Mouse (Mus musculus): ENCODE results near the gene Mafk. TPM values are rescaled to one million over a fixed set of nuclear protein-coding genes. Genes with fewer than 3 reads are reported as not detected.

Gene Mafk
- polyA plus RNA-seq, 1 experiment from 2014 or later = 19.4 TPM

- Histone ChIP-seq H3K36me3 (ENCODE audit: control insufficient read depth, insufficient read depth, low read length) (peaks cover 21% of the 10 kb centered on the region), H3K4me2 (replicated peaks; ENCODE audit: low read depth) (no peak overlapping the region), H3K27me3 (ENCODE audit: control insufficient read depth, insufficient read depth, low read length) (no peaks in the 10 kb centered on the region), H3K27ac (replicated peaks) (no peak overlapping the region), H3K9ac (ENCODE audit: low read length) (no peak overlapping the region), H3K9me3 (ENCODE audit: control insufficient read depth, low read length) (no peaks in the 10 kb centered on the region), H3K4me3 (ENCODE audit: low read depth, low read length) (no peak overlapping the region), H3K4me1 (replicated peaks; ENCODE audit: control insufficient read depth, insufficient read depth) (peaks cover 13% of the 10 kb centered on the region)
- DNase-seq (ENCODE audit: low spot score) = no peak
- 93% methylated on average over 10 of the region's 10 CpGs for WGBS
- ATAC-seq (ENCODE audit: low FRiP score, low TSS enrichment) = no peak
- TF ChIP-seq CTCF (IDR thresholded peaks at IDR 0.05; ENCODE audit: low read depth) = no peak
These were observed 10.6 kb downstream of the Mafk start for GRCm38 (mm10) chr5:139801880-139802279.

- TF ChIP-seq EP300 (optimal IDR thresholded peaks at IDR 0.05) (no peak), CTCF (IDR thresholded peaks at IDR 0.05; ENCODE audit: low read depth) (no peak)
- WGBS = 73% methylated on average over 8 of the region's 8 CpGs
- Histone ChIP-seq H3K4me1 (replicated peaks; ENCODE audit: control insufficient read depth, insufficient read depth) (peaks cover 2% of the 10 kb centered on the region; the same call in 1 of the 2 replicates), H3K9ac (ENCODE audit: low read length) (no peak overlapping the region), H3K9me3 (ENCODE audit: control insufficient read depth, low read length) (no peaks in the 10 kb centered on the region), H3K4me3 (ENCODE audit: low read depth, low read length) (no peak overlapping the region), H3K27ac (replicated peaks) (no peak overlapping the region), H3K4me2 (replicated peaks; ENCODE audit: low read depth) (no peak overlapping the region), H3K27me3 (ENCODE audit: control insufficient read depth, insufficient read depth, low read length) (no peaks in the 10 kb centered on the region), H3K36me3 (ENCODE audit: control insufficient read depth, insufficient read depth, low read length) (peaks cover 21% of the 10 kb centered on the region)
- DNase-seq (ENCODE audit: low spot score) (no peak), ATAC-seq (ENCODE audit: low FRiP score, low TSS enrichment) (peak; percentile 3; the same call in 1 of the 2 replicates)
These were observed 11.9 kb downstream of the Mafk start for GRCm38 (mm10) chr5:139803165-139803564.

- Histone ChIP-seq H3K9me3 (ENCODE audit: control insufficient read depth, low read length) (no peaks in the 10 kb centered on the region), H3K4me1 (replicated peaks; ENCODE audit: control insufficient read depth, insufficient read depth) (0 out of 2 replicates have a peak, but pooled peaks cover 2% of the 10 kb centered on the region), H3K36me3 (ENCODE audit: control insufficient read depth, insufficient read depth, low read length) (peaks cover 21% of the 10 kb centered on the region), H3K9ac (ENCODE audit: low read length) (0 out of 2 replicates have a peak overlapping the region, but pooled peaks have one; percentile 43), H3K27me3 (ENCODE audit: control insufficient read depth, insufficient read depth, low read length) (no peaks in the 10 kb centered on the region), H3K4me3 (ENCODE audit: low read depth, low read length) (no peak overlapping the region), H3K4me2 (replicated peaks; ENCODE audit: low read depth) (no peak overlapping the region), H3K27ac (replicated peaks) (peak overlapping the region; percentile 5; the same call in 1 of the 2 replicates)
- peak; percentile 84 for DNase-seq (ENCODE audit: low spot score)
- TF ChIP-seq CTCF (IDR thresholded peaks at IDR 0.05; ENCODE audit: low read depth) = peak; percentile 62; the same call in 1 of the 2 replicates
- TF ChIP-seq EP300 (optimal IDR thresholded peaks at IDR 0.05) = no peak
- 8% methylated on average over 12 of the region's 12 CpGs for WGBS
- ATAC-seq (ENCODE audit: low FRiP score, low TSS enrichment) = peak; percentile 31
These were observed 12.3 kb downstream of the Mafk start for GRCm38 (mm10) chr5:139803601-139804102.

- DNase-seq (ENCODE audit: low spot score) (peak; percentile 72), ATAC-seq (ENCODE audit: low FRiP score, low TSS enrichment) (peak; percentile 70)
- Histone ChIP-seq H3K27ac (replicated peaks) (peak overlapping the region; percentile 5; the same call in 1 of the 2 replicates), H3K36me3 (ENCODE audit: control insufficient read depth, insufficient read depth, low read length) (peaks cover 20% of the 10 kb centered on the region), H3K9me3 (ENCODE audit: control insufficient read depth, low read length) (no peaks in the 10 kb centered on the region), H3K4me3 (ENCODE audit: low read depth, low read length) (no peak overlapping the region), H3K9ac (ENCODE audit: low read length) (no peak overlapping the region), H3K27me3 (ENCODE audit: control insufficient read depth, insufficient read depth, low read length) (no peaks in the 10 kb centered on the region), H3K4me2 (replicated peaks; ENCODE audit: low read depth) (no peak overlapping the region), H3K4me1 (replicated peaks; ENCODE audit: control insufficient read depth, insufficient read depth) (0 out of 2 replicates have a peak, but pooled peaks cover 2% of the 10 kb centered on the region)
- peak; percentile 51 for TF ChIP-seq CTCF (IDR thresholded peaks at IDR 0.05; ENCODE audit: low read depth)
- no peak for TF ChIP-seq EP300 (optimal IDR thresholded peaks at IDR 0.05)
- 10% methylated on average over 6 of the region's 6 CpGs for WGBS
These were observed 12.8 kb downstream of the Mafk start for GRCm38 (mm10) chr5:139804107-139804551.

- no peaks in the 10 kb centered on the region for H3K27me3 ChIP-seq (ENCODE audit: control insufficient read depth, insufficient read depth, low read length)
- no peak for TF ChIP-seq CTCF (IDR thresholded peaks at IDR 0.05; ENCODE audit: low read depth)
- TF ChIP-seq EP300 (optimal IDR thresholded peaks at IDR 0.05) = no peak
- peaks cover 15% of the 10 kb centered on the region for H3K36me3 ChIP-seq (ENCODE audit: control insufficient read depth, insufficient read depth, low read length)
- H3K27ac ChIP-seq (replicated peaks) = peak overlapping the region; percentile 5; the same call in 1 of the 2 replicates
- DNase-seq (ENCODE audit: low spot score) (peak; percentile 37), ATAC-seq (ENCODE audit: low FRiP score, low TSS enrichment) (peak; percentile 21; the same call in 1 of the 2 replicates)
- 0 out of 2 replicates have a peak, but pooled peaks cover 2% of the 10 kb centered on the region for H3K4me1 ChIP-seq (replicated peaks; ENCODE audit: control insufficient read depth, insufficient read depth)
- 76% methylated on average over 11 of the region's 11 CpGs for WGBS
- H3K4me3 ChIP-seq (ENCODE audit: low read depth, low read length) = no peak overlapping the region
- H3K9ac ChIP-seq (ENCODE audit: low read length) = no peak overlapping the region
- H3K9me3 ChIP-seq (ENCODE audit: control insufficient read depth, low read length) = no peaks in the 10 kb centered on the region
- no peak overlapping the region for H3K4me2 ChIP-seq (replicated peaks; ENCODE audit: low read depth)
These were observed 13.3 kb downstream of the Mafk start for GRCm38 (mm10) chr5:139804573-139805111.

- Histone ChIP-seq H3K9me3 (ENCODE audit: control insufficient read depth, low read length) (no peaks in the 10 kb centered on the region), H3K9ac (ENCODE audit: low read length) (no peak overlapping the region), H3K4me3 (ENCODE audit: low read depth, low read length) (no peak overlapping the region), H3K36me3 (ENCODE audit: control insufficient read depth, insufficient read depth, low read length) (peaks cover 3% of the 10 kb centered on the region; the same call in 1 of the 2 replicates), H3K27ac (replicated peaks) (no peak overlapping the region), H3K4me2 (replicated peaks; ENCODE audit: low read depth) (no peak overlapping the region), H3K4me1 (replicated peaks; ENCODE audit: control insufficient read depth, insufficient read depth) (0 out of 2 replicates have a peak, but pooled peaks cover 2% of the 10 kb centered on the region), H3K27me3 (ENCODE audit: control insufficient read depth, insufficient read depth, low read length) (no peaks in the 10 kb centered on the region)
- 86% methylated on average over 8 of the region's 8 CpGs for WGBS
- TF ChIP-seq CTCF (IDR thresholded peaks at IDR 0.05; ENCODE audit: low read depth) (no peak), EP300 (optimal IDR thresholded peaks at IDR 0.05) (no peak)
- DNase-seq (ENCODE audit: low spot score) = no peak
- ATAC-seq (ENCODE audit: low FRiP score, low TSS enrichment) = no peak
These were observed 14.6 kb downstream of the Mafk start for GRCm38 (mm10) chr5:139805924-139806323.

Data from stomach, postnatal 0 days (tissue).